Mouse (Mus musculus): ENCODE results near the gene Neb.

DNA sequence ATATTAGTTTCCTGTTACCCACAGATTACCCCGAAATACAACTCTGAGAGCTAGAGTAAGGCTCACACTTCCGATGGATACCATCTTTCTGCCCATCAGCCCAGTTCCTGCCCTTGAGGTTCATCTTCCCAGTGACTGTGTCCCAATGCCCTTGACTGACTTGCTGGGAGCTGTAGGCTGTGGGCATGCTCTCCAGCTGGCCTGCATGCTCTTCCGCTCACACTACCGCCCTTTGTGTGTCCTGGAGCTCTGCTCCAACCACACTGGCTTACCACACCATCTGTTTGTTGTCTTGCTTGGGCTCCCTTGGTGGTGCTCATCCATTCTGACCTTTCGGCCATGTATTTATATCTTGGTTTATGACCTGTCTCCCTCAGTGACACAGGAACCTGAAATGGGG is 10.6 kb downstream of the Neb start:
- TF ChIP-seq CTCF (IDR thresholded peaks at IDR 0.05; ENCODE audit: control insufficient read depth, insufficient read depth, insufficient replicate concordance, low read depth, low read length) (no peak), POLR2A (IDR thresholded peaks at IDR 0.05; ENCODE audit: control insufficient read depth, low read depth, low read length) (no peak)

All from testis, adult 2 months (tissue).